Mouse (Mus musculus) hindbrain, embryonic 14.5 days (tissue): Measurements from ENCODE around the gene Ccdc15. TPM values are rescaled to one million over a fixed set of nuclear protein-coding genes. Genes with fewer than 3 reads are reported as not detected.
"Not testable (repeated sequence)": the region's sequence is repeated elsewhere in the genome, so short reads cannot be mapped to it uniquely, and the experiment has no call there.

ENCODE experiments used
- ATAC-seq: fragments of 200-750 bp; cut with Nextera tagmentation; 2 replicates; pipeline ENCODE4 v1.8.0; 2017; ENCODE audit warnings: moderate number of reproducible peaks, mild to moderate bottlenecking, moderate TSS enrichment, moderate library complexity; ENCODE audit not compliant: low FRiP score
- DNase-seq: peaks from one replicate; pipeline ENCODE4 v3.0.0-alpha.2; 2015; ENCODE audit warnings: low spot score
- H3K27ac ChIP-seq: fragments of 300-500 bp; sonication (generic); 2 replicates; pipeline ENCODE4 v1.5.1; 2014; ENCODE audit warnings: mild to moderate bottlenecking, moderate library complexity
- H3K27me3 ChIP-seq: fragments of 300-500 bp; sonication (generic); 2 replicates; pipeline ENCODE4 v1.6.1; 2014; ENCODE audit warnings: mild to moderate bottlenecking, low read length, mixed read lengths; ENCODE audit not compliant: control insufficient read depth, insufficient read depth
- H3K36me3 ChIP-seq: fragments of 300-500 bp; sonication (generic); replicated peaks from 2 replicates; pipeline ENCODE4 v1.6.1; 2014; ENCODE audit not compliant: control insufficient read depth, insufficient read depth
- H3K4me1 ChIP-seq: fragments of 300-500 bp; sonication (generic); replicated peaks from 2 replicates; pipeline ENCODE4 v1.6.1; 2014; ENCODE audit warnings: antibody characterized with exemption, low read length, mixed read lengths; ENCODE audit not compliant: control insufficient read depth, insufficient read depth
- H3K4me2 ChIP-seq: fragments of 300-500 bp; sonication (generic); replicated peaks from 2 replicates; pipeline ENCODE4 v1.6.1; 2014; ENCODE audit warnings: mild to moderate bottlenecking, moderate library complexity
- H3K4me3 ChIP-seq: fragments of 300-500 bp; sonication (generic); replicated peaks from 2 replicates; pipeline ENCODE4 v1.5.1; 2014; ENCODE audit warnings: mild to moderate bottlenecking, low read length
- H3K9ac ChIP-seq: fragments of 300-500 bp; sonication (generic); 2 replicates; pipeline ENCODE4 v1.6.1; 2014
- H3K9me3 ChIP-seq: fragments of 300-500 bp; sonication (generic); 2 replicates; pipeline ENCODE4 v1.6.1; 2016; ENCODE audit warnings: low read length; ENCODE audit not compliant: control insufficient read depth
- whole genome bisulfite sequencing: fragments of 180-500 bp; shearing (Covaris S2); extraction: QIAGEN DNeasy Blood & Tissue Kit; methylation state at CpG from one replicate; pipeline ENCODE4 v1.1.7; 2014; 5-methylcytosine and 5-hydroxymethylcytosine counted together
- polyA plus RNA-seq: library from polyadenylated mRNA; unstranded; fragments of >200 nt; fragmentation: Nextera tagmentation; extraction: Ambion mirVana; gene quantifications from 2 replicates; pipeline ENCODE4 v1.2.1, GENCODE M21; 2014

Gene Ccdc15
- polyA plus RNA-seq, 1 experiment from 2014 or later: 7.0 TPM

DNA sequence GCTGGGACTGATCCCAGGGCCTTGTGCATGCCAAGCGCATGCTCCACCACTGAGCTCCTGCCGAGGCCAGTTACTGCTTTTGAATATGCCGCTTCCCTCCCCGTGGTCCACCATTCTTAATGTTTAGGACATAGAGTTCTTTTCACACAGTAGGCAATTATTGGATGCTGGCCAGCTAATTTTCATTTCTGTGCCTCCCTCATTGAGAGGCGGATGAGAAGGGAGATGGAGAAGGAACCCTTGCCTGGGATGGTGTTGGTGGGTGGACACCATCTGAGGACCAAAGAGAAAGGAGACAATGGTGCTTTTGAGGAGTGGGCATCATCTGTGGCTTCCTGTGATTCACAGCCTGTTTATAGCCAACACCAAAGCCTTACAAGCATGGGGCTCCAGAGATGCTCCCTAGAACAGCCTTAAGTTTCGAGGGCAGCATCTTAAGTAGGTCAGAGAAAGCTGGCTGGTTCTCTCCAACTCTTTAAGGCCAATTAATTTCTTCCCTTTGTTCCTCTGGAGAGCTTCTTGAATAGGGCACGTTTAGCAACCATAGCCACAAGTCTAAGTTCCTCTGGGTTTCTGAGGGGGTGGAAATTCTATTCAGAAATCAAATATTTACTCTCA, 10.6 kb upstream of the Ccdc15 start:
- ATAC-seq (peak; percentile 70), DNase-seq (no peak)
- Histone ChIP-seq H3K27ac (peak overlapping the region; percentile 77), H3K27me3 (no peaks in the 10 kb centered on the region), H3K4me2 (no peak overlapping the region), H3K9ac (no peak overlapping the region), H3K9me3 (no peaks in the 10 kb centered on the region), H3K4me1 (0 out of 2 replicates have a peak, but pooled peaks cover 3% of the 10 kb centered on the region), H3K4me3 (no peak overlapping the region), H3K36me3 (no peaks in the 10 kb centered on the region)
- WGBS: 37% methylated on average over 7 of the region's 7 CpGs

DNA sequence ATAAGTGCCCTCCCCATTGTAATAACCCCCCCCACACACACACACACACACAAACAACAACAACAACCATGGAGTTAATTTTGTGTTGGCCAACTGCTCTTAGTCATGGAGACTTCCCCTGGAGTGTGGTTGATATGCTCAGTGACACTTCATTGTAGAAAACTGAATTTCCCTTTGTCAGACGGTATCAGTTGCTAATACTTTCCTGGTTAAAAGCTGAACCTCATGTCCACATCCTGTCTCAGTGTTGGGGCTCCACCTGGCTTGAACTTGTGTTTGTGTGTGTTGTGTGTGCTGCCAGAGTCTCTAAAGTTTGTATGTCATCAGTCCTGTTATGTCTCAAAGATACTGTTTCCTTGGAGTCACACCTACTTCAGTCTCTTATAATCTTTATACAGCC, 6.3 kb upstream of the Ccdc15 start:
- no peak overlapping the region for H3K9ac ChIP-seq
- 78% methylated on average over 1 of the region's 1 CpGs for WGBS

DNA sequence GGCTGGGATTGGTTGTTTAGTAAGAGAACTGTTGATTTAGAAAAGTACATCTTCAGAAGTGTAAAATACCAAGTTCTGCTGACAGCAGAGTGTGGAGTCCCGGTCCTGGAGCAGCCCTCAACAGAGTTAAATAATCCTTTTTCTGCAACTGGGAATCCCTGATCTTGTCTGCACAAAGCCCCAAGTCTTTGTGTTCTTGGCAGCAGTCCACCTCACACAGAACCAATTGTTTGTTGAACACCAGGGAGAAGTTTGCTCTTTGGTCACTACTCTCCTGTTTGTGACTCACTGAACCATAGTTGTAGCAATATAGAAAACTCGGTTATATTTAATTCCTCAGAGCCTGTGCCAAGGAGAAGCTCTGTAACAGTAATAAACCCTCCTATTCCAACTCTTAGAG, 3.0 kb upstream of the Ccdc15 start:
- Histone ChIP-seq H3K36me3 (no peaks in the 10 kb centered on the region), H3K9me3 (no peaks in the 10 kb centered on the region), H3K4me1 (peaks cover 13% of the 10 kb centered on the region), H3K9ac (no peak overlapping the region), H3K4me3 (no peak overlapping the region), H3K27me3 (no peaks in the 10 kb centered on the region), H3K27ac (no peak overlapping the region), H3K4me2 (no peak overlapping the region)
- 50% methylated on average over 2 of the region's 2 CpGs for WGBS
- ATAC-seq (no peak), DNase-seq (no peak)

More for the DNA sequence above, 6.3 kb upstream of the Ccdc15 start:
- ATAC-seq: no peak
- Histone ChIP-seq H3K4me1 (0 out of 2 replicates have a peak, but pooled peaks cover 1% of the 10 kb centered on the region), H3K36me3 (no peaks in the 10 kb centered on the region), H3K27ac (no peak overlapping the region), H3K4me2 (no peak overlapping the region), H3K9me3 (no peaks in the 10 kb centered on the region), H3K27me3 (no peaks in the 10 kb centered on the region), H3K4me3 (no peak overlapping the region)
- no peak for DNase-seq

DNA sequence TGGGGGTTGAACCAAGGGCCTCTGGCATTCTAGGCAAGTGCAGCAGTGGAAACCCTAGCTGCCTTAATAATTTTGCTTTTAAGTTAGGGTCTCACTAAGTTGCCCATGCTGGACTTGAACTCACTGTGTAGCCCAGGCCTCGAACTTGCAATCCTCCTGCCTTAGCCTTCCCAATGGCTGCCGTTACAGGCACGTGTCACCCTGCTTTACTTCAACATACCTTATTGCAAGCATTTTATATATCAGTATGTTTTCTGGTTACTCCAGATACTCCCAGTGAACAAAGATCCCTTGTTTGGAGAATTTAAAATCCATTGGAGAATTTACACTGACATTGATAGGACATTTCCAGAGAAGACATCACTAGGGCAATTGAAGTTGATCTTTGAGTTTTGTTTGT, 818 bp upstream of the Ccdc15 start:
- Histone ChIP-seq H3K9ac (peak overlapping the region; percentile 73), H3K27me3 (no peaks in the 10 kb centered on the region), H3K9me3 (no peaks in the 10 kb centered on the region), H3K4me3 (peak overlapping the region; percentile 56), H3K4me2 (peak overlapping the region; percentile 73), H3K27ac (peak overlapping the region; percentile 88; the same call in 1 of the 2 replicates), H3K36me3 (no peaks in the 10 kb centered on the region), H3K4me1 (peaks cover 13% of the 10 kb centered on the region)
- no peak for DNase-seq
- 93% methylated on average over 3 of the region's 3 CpGs for WGBS
- no peak for ATAC-seq

DNA sequence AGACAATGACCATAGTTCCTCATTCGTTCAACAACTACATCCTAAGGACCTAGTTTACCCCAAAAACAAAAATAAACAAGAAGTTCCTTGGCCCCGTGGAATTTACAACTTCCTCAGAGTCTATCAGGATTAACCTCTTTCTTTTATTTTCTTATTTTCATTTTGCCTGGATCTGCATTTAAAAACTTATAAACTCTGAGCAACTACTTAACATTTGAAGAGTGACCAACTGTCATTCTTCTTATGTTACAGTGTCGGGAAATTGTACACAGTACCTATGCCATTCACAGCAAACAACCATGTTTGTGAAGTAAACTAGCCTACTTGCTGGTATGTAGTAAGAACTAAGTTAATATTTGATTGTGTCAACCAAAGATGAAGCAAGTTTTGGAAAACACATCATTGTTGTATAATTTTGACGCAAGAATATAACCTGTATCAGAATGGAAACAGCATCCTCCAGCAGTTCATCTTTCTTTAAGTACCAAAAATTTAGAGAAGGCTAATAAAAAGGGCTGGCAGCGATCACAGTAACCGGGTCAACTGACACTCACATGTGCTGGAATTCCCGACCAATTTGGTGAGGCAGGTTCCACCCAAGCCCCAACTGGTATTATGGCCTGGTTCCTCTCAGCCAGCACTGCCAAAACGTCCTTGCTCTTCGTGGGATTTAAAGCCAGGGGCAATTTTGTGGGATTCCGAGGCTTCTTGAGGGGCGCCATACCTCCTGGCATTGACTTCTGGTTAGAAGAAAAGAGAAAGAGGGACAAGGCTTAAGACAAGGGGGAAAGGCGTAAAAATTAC, 846 bp downstream of the Ccdc15 start:
- H3K4me1 ChIP-seq: peaks cover 13% of the 10 kb centered on the region

DNA sequence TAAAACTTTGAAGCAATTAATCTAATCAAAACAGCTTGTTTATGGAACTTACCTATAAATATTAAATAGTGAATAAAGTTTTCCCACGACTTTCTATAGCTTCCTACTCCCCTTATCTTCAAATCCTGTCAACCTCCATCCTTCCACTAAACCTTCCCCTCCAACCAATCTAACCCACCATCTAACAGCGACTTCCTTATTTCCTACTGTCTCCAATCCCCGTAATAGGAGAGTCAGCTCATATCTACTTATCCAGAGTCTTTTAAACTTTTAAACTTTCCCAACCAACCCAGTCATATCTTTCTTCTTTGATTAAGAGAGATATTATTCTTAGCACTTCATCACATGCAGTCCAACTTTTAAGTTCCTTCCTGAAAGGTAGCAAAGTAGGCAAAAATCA, 2.8 kb downstream of the Ccdc15 start:
- 85% methylated on average over 3 of the region's 3 CpGs for WGBS

More for the DNA sequence above, 846 bp downstream of the Ccdc15 start:
- H3K9ac ChIP-seq: peak overlapping the region; percentile 73
- H3K4me2 ChIP-seq: peak overlapping the region; percentile 73
- peak overlapping the region; percentile 56 for H3K4me3 ChIP-seq
- H3K27me3 ChIP-seq: no peaks in the 10 kb centered on the region
- ATAC-seq (no peak), DNase-seq (no peak)
- 27% methylated on average over 12 of the region's 12 CpGs for WGBS
- H3K9me3 ChIP-seq: no peaks in the 10 kb centered on the region
- peaks cover 7% of the 10 kb centered on the region for H3K36me3 ChIP-seq
- peak overlapping the region; percentile 88 for H3K27ac ChIP-seq

DNA sequence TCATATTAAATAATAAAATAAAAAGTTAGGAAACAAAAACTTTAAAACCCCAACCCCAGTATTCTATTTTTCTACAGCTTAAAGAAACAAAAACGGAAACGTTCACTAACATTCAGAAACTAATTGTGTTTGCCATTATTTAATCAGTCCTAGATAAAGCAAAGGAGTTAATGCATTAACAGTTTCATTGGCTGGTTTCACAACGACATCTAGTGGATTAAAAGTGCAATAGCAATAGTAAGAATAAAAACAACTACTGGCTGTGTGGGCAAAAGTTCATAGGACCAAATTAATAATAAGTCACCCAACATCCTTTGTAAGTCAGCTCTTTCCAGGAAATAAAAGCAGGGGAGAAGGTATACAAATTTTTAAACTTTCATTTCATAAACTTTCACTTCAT, 18.8 kb downstream of the Ccdc15 start:
- Histone ChIP-seq H3K27ac (no peak overlapping the region), H3K27me3 (no peaks in the 10 kb centered on the region), H3K36me3 (no peaks in the 10 kb centered on the region), H3K9ac (no peak overlapping the region), H3K4me3 (no peak overlapping the region), H3K4me2 (no peak overlapping the region), H3K4me1 (no peaks in the 10 kb centered on the region), H3K9me3 (no peaks in the 10 kb centered on the region)
- no peak for ATAC-seq
- peak; percentile 48 for DNase-seq
- 37% methylated on average over 3 of the region's 3 CpGs for WGBS

More for the DNA sequence above, 2.8 kb downstream of the Ccdc15 start:
- DNase-seq (no peak), ATAC-seq (no peak)
- no peak overlapping the region for H3K4me3 ChIP-seq
- peaks cover 13% of the 10 kb centered on the region for H3K4me1 ChIP-seq
- no peaks in the 10 kb centered on the region for H3K27me3 ChIP-seq
- H3K4me2 ChIP-seq: no peak overlapping the region
- H3K9ac ChIP-seq: no peak overlapping the region
- H3K36me3 ChIP-seq: peaks cover 14% of the 10 kb centered on the region
- no peak overlapping the region for H3K27ac ChIP-seq
- no peaks in the 10 kb centered on the region for H3K9me3 ChIP-seq

DNA sequence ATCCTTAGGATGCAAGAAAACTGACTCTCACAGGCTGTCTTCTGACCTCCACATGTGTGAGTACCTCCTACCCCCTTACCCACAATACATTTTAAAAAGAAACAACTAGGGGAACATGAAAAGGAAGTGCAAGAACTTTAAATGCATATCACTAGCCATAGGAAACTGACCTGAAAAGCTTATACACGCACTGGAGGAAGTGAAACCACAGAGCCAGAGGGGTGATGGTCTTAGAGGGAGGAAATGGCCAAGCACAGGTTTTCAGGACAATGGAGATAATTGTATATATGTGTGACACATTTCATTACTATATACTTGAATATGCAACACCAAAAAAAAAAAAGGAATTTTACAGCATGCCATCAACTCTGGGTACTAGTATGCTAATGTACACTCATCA, 46.5 kb downstream of the Ccdc15 start:
- H3K27ac ChIP-seq: no peak overlapping the region
- H3K4me1 ChIP-seq: no peaks in the 10 kb centered on the region
- WGBS: 92% methylated on average over 1 of the region's 1 CpGs
- no peak for DNase-seq
- H3K9me3 ChIP-seq: no peaks in the 10 kb centered on the region
- H3K9ac ChIP-seq: no peak overlapping the region
- H3K4me3 ChIP-seq: no peak overlapping the region
- H3K27me3 ChIP-seq: no peaks in the 10 kb centered on the region
- no peak overlapping the region for H3K4me2 ChIP-seq
- ATAC-seq: no peak
- 0 out of 2 replicates have a peak, but pooled peaks cover 2% of the 10 kb centered on the region for H3K36me3 ChIP-seq

DNA sequence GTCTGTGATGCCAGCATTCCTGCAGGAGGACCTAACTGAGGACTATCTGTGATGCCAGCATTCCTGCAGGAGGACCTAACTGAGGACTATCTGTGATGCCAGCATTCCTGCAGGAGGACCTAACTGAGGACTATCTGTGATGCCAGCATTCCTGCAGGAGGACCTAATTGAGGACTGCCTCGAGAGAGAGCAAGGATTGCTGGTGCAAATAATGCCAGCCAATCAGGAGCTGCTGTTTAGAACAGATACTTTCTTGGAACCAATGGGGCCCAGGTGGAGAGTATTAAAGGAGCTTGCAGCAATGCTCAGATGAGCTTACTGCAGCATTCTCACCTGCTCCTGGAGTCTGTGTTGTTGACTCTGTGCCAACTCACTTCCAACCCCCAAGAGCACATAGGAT, 47.7 kb downstream of the Ccdc15 start:
- not testable (repeated sequence) for H3K4me2 ChIP-seq, H3K4me1 ChIP-seq, H3K27ac ChIP-seq, H3K9ac ChIP-seq, ATAC-seq, H3K36me3 ChIP-seq, H3K9me3 ChIP-seq, H3K27me3 ChIP-seq, H3K4me3 ChIP-seq, DNase-seq
- WGBS: 90% methylated on average over 1 of the region's 1 CpGs
